Mouse (Mus musculus) cortical plate, adult 2 months (tissue): Measurements from ENCODE around the gene Cdc42ep1.

Source experiments
- CTCF ChIP-seq: fragments of 200-500 bp; IDR thresholded peaks from 2 replicates; pipeline ENCODE4 v1.5.1; 2011; ENCODE audit warnings: mild to moderate bottlenecking, control low read depth, low read length; ENCODE audit not compliant: insufficient read depth; ENCODE audit errors: extremely low read depth
- POLR2A ChIP-seq: fragments of 200-500 bp; IDR thresholded peaks from 2 replicates; pipeline ENCODE4 v1.6.1; 2011; ENCODE audit warnings: mild to moderate bottlenecking, low read length, control low read depth; ENCODE audit not compliant: insufficient read depth; ENCODE audit errors: extremely low read depth

DNA sequence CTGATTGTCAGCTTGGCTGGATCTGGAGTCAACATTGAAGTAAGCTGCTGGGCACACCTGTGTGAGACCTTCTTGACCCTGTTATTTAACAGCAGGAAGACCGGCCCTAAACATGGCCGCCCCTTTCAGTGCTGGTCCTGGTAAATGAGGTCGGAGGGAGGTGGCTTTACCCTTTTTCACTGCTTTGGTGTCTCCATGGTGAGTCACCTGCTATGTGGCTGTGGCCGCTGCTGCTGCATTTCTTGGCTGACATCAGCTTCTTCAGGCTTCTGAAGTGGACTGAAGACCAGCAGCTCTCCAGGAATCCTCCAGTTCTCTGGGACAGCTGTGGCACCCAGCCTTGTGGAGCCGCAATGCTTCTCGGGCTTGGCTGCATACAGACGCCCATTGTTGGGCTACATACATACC lies 26.4 kb downstream of the Cdc42ep1 start:
- no peak for TF ChIP-seq POLR2A
- TF ChIP-seq CTCF = no peak
